Mouse (Mus musculus) midbrain, embryonic 16.5 days (tissue): ENCODE results near the gene Hspb2. TPM values are rescaled to one million over a fixed set of nuclear protein-coding genes. Genes with fewer than 3 reads are reported as not detected.

Source experiments
- ATAC-seq: fragments of 200-750 bp; cut with Nextera tagmentation; 2 replicates; pipeline ENCODE4 v1.8.0; 2017; ENCODE audit warnings: moderate TSS enrichment
- H3K27ac ChIP-seq: fragments of 300-500 bp; sonication (generic); 2 replicates; pipeline ENCODE4 v1.5.1; 2014; ENCODE audit warnings: mild to moderate bottlenecking, low read length, mixed read lengths
- H3K27me3 ChIP-seq: fragments of 300-500 bp; sonication (generic); 2 replicates; pipeline ENCODE4 v1.6.1; 2014; ENCODE audit warnings: low read depth, low read length, mixed read lengths; ENCODE audit not compliant: control insufficient read depth, insufficient read depth
- H3K36me3 ChIP-seq: fragments of 300-500 bp; sonication (generic); 2 replicates; pipeline ENCODE4 v1.6.1; 2014; ENCODE audit warnings: mild to moderate bottlenecking, low read length, moderate library complexity, mixed read lengths; ENCODE audit not compliant: control insufficient read depth, insufficient read depth
- H3K4me1 ChIP-seq: fragments of 300-500 bp; sonication (generic); 2 replicates; pipeline ENCODE4 v1.6.1; 2014; ENCODE audit warnings: mild to moderate bottlenecking, low read length, mixed read lengths; ENCODE audit not compliant: control insufficient read depth, insufficient read depth
- H3K4me2 ChIP-seq: fragments of 300-500 bp; sonication (generic); 2 replicates; pipeline ENCODE4 v1.6.1; 2014; ENCODE audit warnings: mild to moderate bottlenecking, low read length, mixed read lengths
- H3K4me3 ChIP-seq: fragments of 300-500 bp; sonication (generic); 2 replicates; pipeline ENCODE4 v1.5.1; 2014; ENCODE audit warnings: low read depth, mild to moderate bottlenecking, low read length, moderate library complexity, mixed read lengths
- H3K9ac ChIP-seq: fragments of 300-500 bp; sonication (generic); 2 replicates; pipeline ENCODE4 v1.6.1; 2014; ENCODE audit warnings: low read depth, low read length, mixed read lengths
- H3K9me3 ChIP-seq: fragments of 300-500 bp; sonication (generic); replicated peaks from 2 replicates; pipeline ENCODE4 v1.6.1; 2014; ENCODE audit warnings: mild to moderate bottlenecking, low read length, mixed read lengths; ENCODE audit not compliant: control insufficient read depth, poor library complexity, severe bottlenecking
- WGBS: fragments of 180-500 bp; shearing (Covaris S2); extraction: QIAGEN DNeasy Blood & Tissue Kit; methylation state at CpG from one replicate; pipeline ENCODE4 v1.1.7; 2014; 5-methylcytosine and 5-hydroxymethylcytosine counted together
- polyA plus RNA-seq: library from polyadenylated mRNA; unstranded; fragments of >200 nt; fragmentation: Nextera tagmentation; extraction: Ambion mirVana; gene quantifications from 2 replicates; pipeline ENCODE4 v1.2.1, GENCODE M21; 2015

The Hspb2 gene
- polyA plus RNA-seq, 1 experiment from 2014 or later, result 0.84 TPM

GRCm38 (mm10) chr9:50725921-50726590 lies 26.1 kb downstream of the Hspb2 start:
- 19% methylated on average over 8 of the region's 8 CpGs for WGBS
- peak overlapping the region; percentile 66 for H3K4me3 ChIP-seq
- no peak for ATAC-seq
- H3K36me3 ChIP-seq, result no peaks in the 10 kb centered on the region
- peak overlapping the region; percentile 82 for H3K9ac ChIP-seq
- peak overlapping the region; percentile 91 for H3K27ac ChIP-seq
- H3K27me3 ChIP-seq, result no peaks in the 10 kb centered on the region
- peak overlapping the region; percentile 86 for H3K4me2 ChIP-seq
- H3K9me3 ChIP-seq, result no peaks in the 10 kb centered on the region
- peaks cover 51% of the 10 kb centered on the region for H3K4me1 ChIP-seq

- H3K4me2 ChIP-seq, result peak overlapping the region; percentile 44
- no peak for ATAC-seq
- peak overlapping the region; percentile 32 for H3K9ac ChIP-seq
- peak overlapping the region; percentile 5; the same call in 1 of the 2 replicates for H3K4me3 ChIP-seq
- no peaks in the 10 kb centered on the region for H3K9me3 ChIP-seq
- WGBS, result 28% methylated on average over 3 of the region's 3 CpGs
- no peaks in the 10 kb centered on the region for H3K27me3 ChIP-seq
- H3K27ac ChIP-seq, result peak overlapping the region; percentile 67
- H3K36me3 ChIP-seq, result no peaks in the 10 kb centered on the region
- peaks cover 51% of the 10 kb centered on the region for H3K4me1 ChIP-seq
Observed at GRCm38 (mm10) chr9:50724661-50725330, 27.4 kb downstream of the Hspb2 start.

- Histone ChIP-seq H3K9ac (peak overlapping the region; percentile 10; the same call in 1 of the 2 replicates), H3K4me2 (peak overlapping the region; percentile 44), H3K9me3 (no peaks in the 10 kb centered on the region), H3K27ac (peak overlapping the region; percentile 53; the same call in 1 of the 2 replicates), H3K4me1 (peaks cover 51% of the 10 kb centered on the region), H3K36me3 (peaks cover 2% of the 10 kb centered on the region; the same call in 1 of the 2 replicates), H3K4me3 (no peak overlapping the region), H3K27me3 (no peaks in the 10 kb centered on the region)
- no peak for ATAC-seq
- WGBS, result 86% methylated on average over 2 of the region's 2 CpGs
Observed at GRCm38 (mm10) chr9:50724147-50724546, 28.0 kb downstream of the Hspb2 start.

- Histone ChIP-seq H3K4me3 (no peak overlapping the region), H3K9ac (peak overlapping the region; percentile 39; the same call in 1 of the 2 replicates), H3K4me2 (peak overlapping the region; percentile 27), H3K27ac (peak overlapping the region; percentile 23; the same call in 1 of the 2 replicates), H3K9me3 (no peaks in the 10 kb centered on the region), H3K27me3 (no peaks in the 10 kb centered on the region), H3K36me3 (peaks cover 2% of the 10 kb centered on the region; the same call in 1 of the 2 replicates), H3K4me1 (peaks cover 47% of the 10 kb centered on the region)
- 50% methylated on average over 7 of the region's 7 CpGs for WGBS
- ATAC-seq, result no peak
Observed at GRCm38 (mm10) chr9:50723406-50723805, 28.7 kb downstream of the Hspb2 start.

GRCm38 (mm10) chr9:50722451-50722911 lies 29.7 kb downstream of the Hspb2 start:
- peaks cover 2% of the 10 kb centered on the region; the same call in 1 of the 2 replicates for H3K36me3 ChIP-seq
- H3K9me3 ChIP-seq, result no peaks in the 10 kb centered on the region
- 37% methylated on average over 8 of the region's 8 CpGs for WGBS
- no peak for ATAC-seq
- H3K4me3 ChIP-seq, result no peak overlapping the region
- no peak overlapping the region for H3K4me2 ChIP-seq
- peaks cover 47% of the 10 kb centered on the region for H3K4me1 ChIP-seq
- H3K27me3 ChIP-seq, result no peaks in the 10 kb centered on the region
- H3K9ac ChIP-seq, result no peak overlapping the region
- no peak overlapping the region for H3K27ac ChIP-seq

- H3K4me1 ChIP-seq, result peaks cover 36% of the 10 kb centered on the region
- WGBS, result 43% methylated on average over 12 of the region's 12 CpGs
- H3K36me3 ChIP-seq, result peaks cover 2% of the 10 kb centered on the region; the same call in 1 of the 2 replicates
- ATAC-seq, result no peak
- no peak overlapping the region for H3K9ac ChIP-seq
- H3K4me2 ChIP-seq, result no peak overlapping the region
- H3K27me3 ChIP-seq, result no peaks in the 10 kb centered on the region
- H3K9me3 ChIP-seq, result no peaks in the 10 kb centered on the region
- no peak overlapping the region for H3K4me3 ChIP-seq
- H3K27ac ChIP-seq, result no peak overlapping the region
Observed at GRCm38 (mm10) chr9:50721061-50721460, 31.1 kb downstream of the Hspb2 start.

GRCm38 (mm10) chr9:50718878-50719277 lies 33.3 kb downstream of the Hspb2 start:
- no peak overlapping the region for H3K4me2 ChIP-seq
- H3K4me3 ChIP-seq, result no peak overlapping the region
- WGBS, result 83% methylated on average over 4 of the region's 4 CpGs
- peaks cover 2% of the 10 kb centered on the region; the same call in 1 of the 2 replicates for H3K36me3 ChIP-seq
- H3K9ac ChIP-seq, result no peak overlapping the region
- no peaks in the 10 kb centered on the region for H3K9me3 ChIP-seq
- peaks cover 14% of the 10 kb centered on the region for H3K4me1 ChIP-seq
- H3K27ac ChIP-seq, result no peak overlapping the region
- no peak for ATAC-seq
- H3K27me3 ChIP-seq, result no peaks in the 10 kb centered on the region

GRCm38 (mm10) chr9:50714188-50714587 lies 38.0 kb downstream of the Hspb2 start:
- Histone ChIP-seq H3K9ac (no peak overlapping the region), H3K9me3 (no peaks in the 10 kb centered on the region)

GRCm38 (mm10) chr9:50711337-50711736 lies 40.8 kb downstream of the Hspb2 start:
- Histone ChIP-seq H3K9ac (no peak overlapping the region), H3K4me3 (no peak overlapping the region), H3K4me2 (no peak overlapping the region), H3K27ac (no peak overlapping the region), H3K4me1 (no peaks in the 10 kb centered on the region), H3K27me3 (no peaks in the 10 kb centered on the region), H3K9me3 (no peaks in the 10 kb centered on the region), H3K36me3 (0 out of 2 replicates have a peak, but pooled peaks cover 4% of the 10 kb centered on the region)
- WGBS, result 91% methylated on average over 4 of the region's 4 CpGs
- no peak for ATAC-seq

More at GRCm38 (mm10) chr9:50714188-50714587, 38.0 kb downstream of the Hspb2 start:
- Histone ChIP-seq H3K27me3 (no peaks in the 10 kb centered on the region), H3K36me3 (0 out of 2 replicates have a peak, but pooled peaks cover 4% of the 10 kb centered on the region), H3K4me1 (no peaks in the 10 kb centered on the region), H3K27ac (no peak overlapping the region), H3K4me3 (no peak overlapping the region), H3K4me2 (no peak overlapping the region)
- no peak for ATAC-seq
- 70% methylated on average over 4 of the region's 4 CpGs for WGBS
